Mouse (Mus musculus) small intestine, adult 2 months (tissue): ENCODE data around the gene Bsg.

Source experiments
- CTCF ChIP-seq: fragments of 200-500 bp; IDR thresholded peaks from 2 replicates; pipeline ENCODE4 v1.5.1; 2012; ENCODE audit warnings: low read depth, mild to moderate bottlenecking, control low read depth, inconsistent platforms, low read length, moderate library complexity, mixed read lengths; ENCODE audit not compliant: insufficient replicate concordance, insufficient read length; ENCODE audit errors: extremely low read depth
- POLR2A ChIP-seq: fragments of 200-500 bp; IDR thresholded peaks from 2 replicates; pipeline ENCODE4 v1.6.1; 2012; ENCODE audit warnings: low read depth, mild to moderate bottlenecking, control low read depth, inconsistent platforms, low read length, moderate library complexity

- TF ChIP-seq CTCF (no peak), POLR2A (no peak)
These were observed 29.6 kb downstream of the Bsg start for GRCm38 (mm10) chr10:79733847-79734246.
